Mouse (Mus musculus) CD4-positive helper T cell, adult 2 months (primary cell): Measurements from ENCODE around the gene Gm7138.
"Not testable (repeated sequence)": the region's sequence is repeated elsewhere in the genome, so short reads cannot be mapped to it uniquely, and the experiment has no call there.

Experiments used
- DNase-seq: peaks from one replicate; pipeline ENCODE4 v3.0.0-alpha.2; 2012; ENCODE audit warnings: low read depth, missing footprints, low spot score

Gm7138 gene

DNA sequence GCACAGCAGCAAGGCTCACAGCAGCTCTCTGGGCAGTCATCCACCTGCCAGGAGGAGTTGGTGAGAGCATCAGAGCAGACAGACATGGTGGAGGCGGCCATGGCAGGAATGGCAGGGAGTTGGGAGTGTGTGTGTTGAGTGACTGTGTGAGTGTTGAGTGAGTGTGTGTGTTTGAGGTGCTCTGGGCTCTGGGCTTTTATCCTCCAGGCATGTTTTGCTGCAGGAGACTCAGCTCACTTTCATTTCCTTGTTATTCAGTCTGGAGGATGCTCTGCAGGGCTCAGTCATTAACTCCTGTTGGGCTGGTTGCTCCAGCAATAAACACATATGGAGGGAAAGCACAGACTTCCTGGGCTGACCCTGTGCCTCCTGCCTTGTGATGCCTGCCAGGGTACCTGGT, at the start of gene Gm7138:
TSS of gene Gm7138 (minus strand) at position 101 of the 400 bp plus-strand sequence.
- DNase-seq = not testable (repeated sequence)

DNA sequence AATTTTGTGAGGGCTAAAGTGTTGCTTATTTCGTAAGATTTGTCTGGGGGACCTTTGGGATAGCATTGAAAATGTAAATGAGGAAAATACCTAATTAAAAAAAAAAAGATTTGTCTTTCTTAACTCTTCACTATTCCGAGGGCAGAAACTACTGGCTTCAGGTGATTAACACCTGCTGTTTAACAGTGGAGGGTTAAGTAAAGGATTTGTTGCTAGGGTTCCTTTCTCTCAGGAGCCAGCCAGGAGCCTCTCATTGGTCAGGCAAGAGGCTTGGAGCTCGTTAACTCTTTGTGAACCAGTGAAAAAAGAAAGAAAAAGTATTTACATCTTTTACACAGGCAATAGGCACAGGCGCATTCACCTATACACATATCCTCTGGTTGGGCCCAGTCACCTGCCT, 42.5 kb upstream of the Gm7138 start:
- no peak for DNase-seq

DNA sequence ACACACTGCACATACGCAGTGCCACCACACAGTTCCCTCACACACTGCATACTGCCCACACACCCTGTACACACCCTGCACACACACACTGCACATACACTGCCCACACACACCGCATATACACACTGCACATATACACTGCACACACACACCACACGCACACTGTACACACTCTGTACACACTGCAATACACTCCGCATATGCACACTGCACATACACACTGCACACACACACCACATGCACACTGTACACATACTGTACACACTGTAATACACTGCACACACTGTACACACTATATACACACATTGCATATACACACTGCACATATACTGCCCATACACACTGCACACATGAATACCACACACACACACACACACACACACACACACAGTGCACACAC, 41.8 kb upstream of the Gm7138 start:
- no peak for DNase-seq

DNA sequence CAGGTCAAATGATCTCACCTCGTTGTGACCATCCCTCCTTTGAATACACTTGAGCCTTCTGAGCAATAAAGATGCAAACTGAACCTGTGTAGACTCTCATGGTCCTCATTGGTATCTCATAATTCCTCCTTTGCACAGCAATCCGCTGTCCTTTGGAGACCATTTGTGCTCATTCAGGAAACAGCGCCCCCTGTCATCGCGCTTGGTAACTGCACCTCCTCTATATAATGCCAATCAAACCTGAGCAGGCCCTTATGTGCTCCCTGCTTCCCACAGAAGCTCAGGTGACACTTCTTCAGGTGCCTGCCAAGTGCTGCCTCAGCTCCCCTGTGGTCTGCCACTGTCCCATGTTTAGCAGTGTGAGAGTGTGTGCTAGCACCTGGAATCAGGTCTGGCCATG, 38.8 kb upstream of the Gm7138 start:
- DNase-seq = peak; percentile 24

DNA sequence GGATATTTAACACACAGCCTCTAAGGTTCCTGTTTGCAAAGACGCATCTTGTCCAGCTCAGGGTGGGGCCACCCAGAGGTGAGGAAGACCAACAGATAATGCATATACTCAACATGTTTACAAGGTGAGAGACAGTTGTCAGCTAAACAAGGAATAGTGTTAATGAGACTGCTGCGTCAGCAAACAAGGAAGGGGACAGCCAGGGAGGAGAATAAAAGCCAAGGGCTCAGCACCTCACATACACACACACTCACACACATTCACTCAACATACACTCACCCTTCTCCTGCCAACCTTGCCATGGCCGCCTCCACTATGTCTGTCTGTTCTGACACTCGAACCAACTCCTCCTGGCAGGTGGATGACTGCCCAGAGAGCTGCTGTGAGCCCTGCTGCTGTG, 37.6 kb upstream of the Gm7138 start, which contains the start of gene Gm2696:
TSS of gene Gm2696 (plus strand) at position 301 of the 400 bp plus-strand sequence.
- no peak for DNase-seq

DNA sequence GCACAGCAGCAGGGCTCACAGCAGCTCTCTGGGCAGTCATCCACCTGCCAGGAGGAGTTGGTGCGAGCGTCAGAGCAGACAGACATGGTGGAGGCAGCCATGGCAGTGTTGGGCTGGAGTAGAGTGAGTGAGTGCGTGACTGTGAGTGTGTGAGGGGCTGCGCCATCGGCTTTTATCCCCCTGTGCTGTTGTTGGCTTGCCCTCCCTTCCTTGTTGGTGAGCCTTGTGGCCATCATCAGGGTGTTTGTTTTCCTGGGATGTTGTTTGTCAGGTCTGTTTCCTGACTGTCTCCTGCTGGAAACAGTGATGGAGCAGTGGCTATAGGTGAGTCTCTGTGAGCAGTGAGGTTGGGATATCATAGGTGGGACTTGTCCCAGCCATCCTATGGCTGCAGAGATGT, 35.0 kb upstream of the Gm7138 start, which contains the start of gene Gm9507:
TSS of gene Gm9507 (minus strand) at position 101 of the 400 bp plus-strand sequence.
- no peak for DNase-seq

DNA sequence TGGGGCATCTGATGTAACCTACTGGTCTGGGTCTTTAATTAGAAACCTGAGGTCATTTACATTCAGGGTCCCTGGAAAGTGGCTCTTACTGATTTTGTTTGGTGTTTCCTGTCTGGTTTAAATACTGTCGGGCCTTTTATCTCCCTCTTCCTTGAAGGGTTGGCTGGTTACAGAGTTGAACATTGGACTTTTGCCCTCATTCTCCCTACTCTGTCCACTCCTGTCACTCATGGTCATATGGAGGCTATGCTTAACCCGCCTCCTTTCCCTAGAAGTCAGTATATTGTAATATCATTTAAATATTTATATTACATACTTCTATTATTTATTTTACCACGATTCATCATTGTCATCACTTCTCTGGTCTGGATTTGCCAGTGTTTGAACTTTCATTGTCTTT, 27.4 kb upstream of the Gm7138 start:
- DNase-seq = no peak

DNA sequence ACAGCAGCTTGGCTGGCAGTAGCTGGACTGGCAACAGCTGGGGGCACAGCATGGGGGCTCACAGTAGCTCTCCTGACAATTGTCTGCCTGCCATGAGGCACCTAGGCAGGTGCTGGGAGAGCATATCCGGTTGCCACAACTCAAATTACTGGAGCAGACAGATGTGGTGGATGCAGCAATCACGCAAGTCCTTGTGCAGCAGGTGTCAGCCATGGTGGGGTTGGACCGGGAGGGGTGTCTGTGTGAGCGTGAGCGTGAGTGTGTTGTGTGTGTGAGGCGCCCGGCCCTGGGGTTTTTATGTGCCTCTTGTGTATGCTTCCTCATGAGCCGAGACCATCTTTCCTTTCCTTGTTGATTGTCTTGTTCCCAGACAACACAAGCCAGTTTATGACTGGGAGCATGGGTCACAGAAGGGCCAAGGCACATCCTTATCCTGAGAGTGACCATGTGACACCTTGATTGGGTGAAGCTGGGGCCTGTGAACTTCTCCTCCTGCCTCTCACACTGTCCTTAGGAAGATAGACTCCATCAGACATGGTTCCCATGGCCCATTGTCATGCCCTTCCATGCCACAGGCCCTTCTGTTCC, 22.3 kb upstream of the Gm7138 start, which contains the start of gene Gm19668:
TSS of gene Gm19668 (minus strand) at position 213 of the 588 bp plus-strand sequence.
- DNase-seq = no peak

DNA sequence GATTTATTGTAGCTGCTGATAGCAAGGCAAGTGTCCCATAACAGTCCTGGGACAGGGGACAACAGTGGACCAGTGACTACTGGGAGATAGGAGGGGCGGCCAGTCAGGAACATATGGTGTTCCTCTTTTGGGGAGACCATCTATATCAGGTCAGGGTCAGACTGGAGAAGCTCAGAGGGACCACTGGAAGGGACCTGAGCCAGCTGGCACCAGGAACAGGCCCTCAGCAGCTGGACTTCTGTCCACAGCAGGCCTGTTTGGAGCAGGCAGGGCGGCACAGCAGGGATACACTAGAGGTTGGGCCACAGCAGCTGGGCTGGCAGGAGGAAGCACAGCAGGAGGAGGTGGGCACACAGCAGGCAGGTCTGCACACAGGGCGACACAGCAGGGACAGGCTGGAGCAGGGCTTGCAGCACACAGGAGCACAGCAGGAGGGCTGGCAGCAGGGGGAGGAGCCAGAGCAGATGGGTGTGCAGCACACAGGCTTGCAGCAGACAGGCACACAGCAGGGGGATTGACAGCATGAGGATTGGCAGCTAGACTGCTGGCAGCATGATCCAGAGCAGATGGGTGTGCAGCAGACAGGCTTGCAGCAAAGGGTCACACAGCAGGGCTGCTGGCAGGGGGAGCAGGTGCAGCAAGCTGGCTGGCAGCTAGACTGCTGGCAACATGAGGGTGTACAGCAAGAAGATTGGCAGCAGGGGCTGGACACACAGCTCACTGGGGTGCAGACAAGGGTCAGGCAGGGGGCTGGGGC, 21.6 kb upstream of the Gm7138 start:
- DNase-seq = not testable (repeated sequence)

DNA sequence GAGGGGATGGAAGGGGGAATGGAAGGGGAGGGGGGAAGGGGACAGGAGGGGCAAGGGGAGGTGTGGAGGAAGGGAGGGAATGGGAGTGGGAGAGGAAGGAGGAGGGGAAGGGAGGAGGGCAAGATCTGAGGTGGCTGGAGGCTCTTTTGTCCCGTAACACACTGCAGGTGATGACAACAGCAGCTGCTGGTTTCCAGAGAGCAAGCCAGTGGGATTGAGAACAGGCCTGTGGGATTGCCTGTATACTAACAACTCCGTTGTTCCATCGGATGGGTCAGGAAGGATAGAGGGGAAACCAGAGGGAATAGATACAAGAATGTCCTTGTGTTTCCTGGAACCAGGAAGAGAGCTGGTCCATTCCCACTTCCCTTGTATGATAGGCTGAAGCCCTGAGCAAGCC, 20.9 kb upstream of the Gm7138 start:
- no peak for DNase-seq

DNA sequence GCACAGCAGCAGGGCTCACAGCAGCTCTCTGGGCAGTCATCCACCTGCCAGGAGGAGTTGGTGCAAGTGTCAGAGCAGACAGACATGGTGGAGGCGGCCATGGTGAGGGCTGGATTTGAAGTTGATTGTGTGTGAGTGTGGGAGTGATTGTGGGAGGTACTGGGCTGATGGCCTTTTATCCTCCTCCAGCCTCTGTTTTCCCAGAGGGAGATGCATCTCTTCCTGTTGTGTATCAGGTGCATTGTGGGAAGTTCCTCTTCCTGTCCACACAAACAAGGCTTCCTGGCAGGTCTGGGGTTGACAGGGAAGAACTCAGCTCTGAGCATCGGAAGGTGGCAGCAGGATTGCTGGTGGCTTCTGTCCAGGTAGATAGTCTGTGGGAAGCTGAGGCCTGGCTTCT, 18.2 kb upstream of the Gm7138 start, which contains the start of gene Gm9639:
TSS of gene Gm9639 (minus strand) at position 101 of the 400 bp plus-strand sequence.
- DNase-seq = no peak

DNA sequence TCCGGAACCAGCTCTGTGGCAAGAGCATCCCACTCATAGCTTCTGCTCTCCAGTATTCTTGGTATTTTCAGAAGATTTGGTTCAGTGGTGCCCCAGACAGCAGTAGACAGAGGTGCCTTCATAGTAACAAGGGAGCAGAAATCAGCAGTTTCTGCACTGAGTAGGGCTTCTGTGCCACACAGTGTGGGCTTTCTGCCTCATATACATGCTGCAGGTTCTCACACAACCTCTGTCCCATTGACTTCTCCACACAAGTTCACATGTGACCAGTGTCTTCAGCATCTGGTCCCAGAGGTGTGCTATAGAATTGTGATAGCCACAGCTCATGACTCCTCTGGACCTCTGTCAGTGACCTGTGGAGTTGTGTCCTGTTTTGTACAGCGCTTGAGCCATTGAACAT, 11.9 kb upstream of the Gm7138 start:
- no peak for DNase-seq

DNA sequence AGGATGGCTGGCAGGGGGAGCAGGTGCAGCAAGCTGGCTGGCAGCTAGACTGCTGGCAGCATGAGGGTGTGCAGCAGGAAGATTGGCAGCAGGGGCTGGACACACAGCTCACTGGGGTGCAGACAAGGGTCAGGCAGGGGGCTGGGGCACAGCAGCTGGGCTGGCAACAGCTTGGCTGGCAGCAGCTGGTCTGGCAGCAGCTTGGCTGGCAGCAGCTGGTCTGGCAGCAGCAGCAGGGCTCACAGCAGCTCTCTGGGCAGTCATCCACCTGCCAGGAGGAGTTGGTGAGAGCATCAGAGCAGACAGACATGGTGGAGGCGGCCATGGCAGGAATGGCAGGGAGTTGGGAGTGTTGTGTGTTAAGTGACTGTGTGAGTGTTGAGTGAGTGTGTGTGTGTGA, 11.1 kb upstream of the Gm7138 start, which contains the start of gene Gm7137:
TSS of gene Gm7137 (minus strand) at position 325 of the 400 bp plus-strand sequence.
- not testable (repeated sequence) for DNase-seq

DNA sequence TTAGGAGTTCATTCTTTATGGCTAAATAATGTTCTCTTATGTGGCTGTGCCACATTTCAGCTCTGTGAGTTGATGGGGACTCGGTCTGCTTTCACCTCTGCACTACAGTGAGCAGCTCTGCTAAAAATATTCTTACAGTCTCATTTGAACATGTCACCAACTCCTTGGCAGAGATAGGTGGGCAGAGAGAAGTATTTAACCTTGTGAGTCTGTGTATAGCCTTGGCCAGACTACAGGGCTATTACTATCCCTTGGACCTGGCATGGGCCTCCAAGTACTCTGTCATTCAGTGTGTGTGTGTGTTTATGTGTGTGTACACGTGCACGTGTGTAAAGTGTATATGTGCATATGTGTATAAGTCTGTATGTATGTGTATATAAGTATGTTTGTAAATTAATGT, 6.7 kb upstream of the Gm7138 start:
- not testable (repeated sequence) for DNase-seq

DNA sequence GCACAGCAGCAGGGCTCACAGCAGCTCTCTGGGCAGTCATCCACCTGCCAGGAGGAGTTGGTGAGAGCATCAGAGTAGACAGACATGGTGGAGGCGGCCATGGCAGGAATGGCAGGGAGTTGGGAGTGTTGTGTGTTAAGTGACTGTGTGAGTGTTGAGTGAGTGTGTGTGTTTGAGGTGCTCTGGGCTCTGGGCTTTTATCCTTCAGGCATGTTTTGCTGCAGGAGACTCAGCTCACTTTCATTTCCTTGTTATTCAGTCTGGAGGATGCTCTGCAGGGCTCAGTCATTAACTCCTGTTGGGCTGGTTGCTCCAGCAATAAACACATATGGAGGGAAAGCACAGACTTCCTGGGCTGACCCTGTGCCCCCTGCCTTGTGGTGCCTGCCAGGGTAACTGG, 5.7 kb upstream of the Gm7138 start, which contains the start of gene Gm3250:
TSS of gene Gm3250 (minus strand) at position 101 of the 400 bp plus-strand sequence.
- DNase-seq = not testable (repeated sequence)

DNA sequence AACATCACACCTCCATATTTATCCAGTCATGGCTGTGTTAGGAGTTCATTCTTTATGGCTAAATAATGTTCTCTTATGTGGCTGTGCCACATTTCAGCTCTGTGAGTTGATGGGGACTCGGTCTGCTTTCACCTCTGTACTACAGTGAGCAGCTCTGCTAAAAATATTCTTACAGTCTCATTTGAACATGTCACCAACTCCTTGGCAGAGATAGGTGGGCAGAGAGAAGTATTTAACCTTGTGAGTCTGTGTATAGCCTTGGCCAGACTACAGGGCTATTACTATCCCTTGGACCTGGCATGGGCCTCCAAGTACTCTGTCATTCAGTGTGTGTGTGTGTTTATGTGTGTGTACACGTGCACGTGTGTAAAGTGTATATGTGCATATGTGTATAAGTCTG, 4.6 kb downstream of the Gm7138 start:
- not testable (repeated sequence) for DNase-seq

DNA sequence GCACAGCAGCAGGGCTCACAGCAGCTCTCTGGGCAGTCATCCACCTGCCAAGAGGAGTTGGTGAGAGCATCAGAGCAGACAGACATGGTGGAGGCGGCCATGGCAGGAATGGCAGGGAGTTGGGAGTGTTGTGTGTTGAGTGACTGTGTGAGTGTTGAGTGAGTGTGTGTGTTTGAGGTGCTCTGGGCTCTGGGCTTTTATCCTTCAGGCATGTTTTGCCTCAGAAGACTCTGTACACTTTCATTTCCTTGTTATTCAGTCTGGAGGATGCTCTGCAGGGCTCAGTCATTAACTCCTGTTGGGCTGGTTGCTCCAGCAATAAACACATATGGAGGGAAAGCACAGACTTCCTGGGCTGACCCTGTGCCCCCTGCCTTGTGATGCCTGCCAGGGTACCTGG, 5.5 kb downstream of the Gm7138 start, which contains the start of gene Gm3238:
TSS of gene Gm3238 (minus strand) at position 101 of the 400 bp plus-strand sequence.
- not testable (repeated sequence) for DNase-seq

DNA sequence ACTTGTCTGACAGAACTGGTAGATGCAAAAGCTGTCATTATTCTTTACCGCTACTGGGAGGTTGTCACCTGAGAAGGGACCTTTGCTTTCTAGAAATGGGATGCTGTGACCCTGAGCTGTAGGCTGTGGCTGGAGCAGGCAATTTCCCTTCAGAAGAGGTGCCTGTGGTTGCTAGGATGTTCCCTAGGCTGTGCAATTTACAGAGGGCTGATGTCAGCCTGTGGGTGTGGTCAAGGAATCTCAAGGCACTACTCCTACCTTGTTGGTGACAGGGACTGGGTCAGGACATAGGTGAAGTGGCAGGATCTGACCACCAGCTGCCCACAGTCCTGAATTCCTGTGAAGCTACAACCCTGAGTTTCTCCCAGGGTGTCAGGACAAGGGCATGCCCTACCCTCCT, 7.0 kb downstream of the Gm7138 start:
- DNase-seq = no peak

DNA sequence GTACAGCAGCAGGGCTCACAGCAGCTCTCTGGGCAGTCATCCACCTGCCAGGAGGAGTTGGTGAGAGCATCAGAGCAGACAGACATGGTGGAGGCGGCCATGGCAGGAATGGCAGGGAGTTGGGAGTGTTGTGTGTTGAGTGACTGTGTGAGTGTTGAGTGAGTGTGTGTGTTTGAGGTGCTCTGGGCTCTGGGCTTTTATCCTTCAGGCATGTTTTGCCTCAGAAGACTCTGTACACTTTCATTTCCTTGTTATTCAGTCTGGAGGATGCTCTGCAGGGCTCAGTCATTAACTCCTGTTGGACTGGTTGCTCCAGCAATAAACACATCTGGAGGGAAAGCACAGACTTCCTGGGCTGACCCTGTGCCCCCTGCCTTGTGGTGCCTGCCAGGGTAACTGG, 17.2 kb downstream of the Gm7138 start, which contains the start of gene Gm3233:
TSS of gene Gm3233 (minus strand) at position 101 of the 400 bp plus-strand sequence.
- not testable (repeated sequence) for DNase-seq

DNA sequence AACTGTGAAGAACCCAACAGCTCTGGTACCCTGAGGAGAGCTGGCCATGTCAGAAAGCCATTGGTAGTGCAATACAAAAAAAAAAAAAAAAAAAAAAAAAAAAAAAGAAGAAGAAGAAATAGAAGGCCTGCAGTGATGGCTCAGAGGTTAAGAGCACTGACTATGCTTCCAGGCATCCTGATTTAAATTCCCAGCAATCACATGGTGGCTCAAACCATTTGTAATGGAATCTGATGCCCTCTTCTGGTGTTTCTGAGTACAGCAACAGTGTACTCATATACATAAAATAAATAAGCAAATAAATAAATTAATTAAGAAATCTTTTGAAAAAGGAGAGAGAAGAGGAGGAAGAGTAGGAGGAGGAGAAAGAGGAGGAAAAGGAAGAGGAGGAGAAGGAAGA, 23.3 kb downstream of the Gm7138 start:
- no peak for DNase-seq

DNA sequence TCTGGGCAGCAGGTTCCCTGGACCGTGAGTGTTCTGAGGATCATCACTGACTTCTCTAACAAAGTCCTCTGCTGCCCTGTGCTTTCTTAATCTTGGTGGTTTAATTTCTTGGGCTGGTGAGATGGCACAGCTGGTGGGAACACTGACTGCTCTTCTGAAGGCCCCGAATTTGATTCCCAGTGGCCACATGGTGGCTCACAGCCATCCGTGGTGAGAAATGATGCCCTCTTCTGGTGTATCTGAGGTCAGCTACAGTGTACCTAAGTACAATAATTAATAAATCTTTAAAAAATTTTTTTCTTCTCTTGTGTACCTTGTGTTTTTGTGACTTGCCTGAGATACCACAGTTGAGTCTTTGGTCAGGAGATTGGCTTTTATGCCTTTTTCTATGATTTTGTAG, 24.4 kb downstream of the Gm7138 start:
- DNase-seq = not testable (repeated sequence)

DNA sequence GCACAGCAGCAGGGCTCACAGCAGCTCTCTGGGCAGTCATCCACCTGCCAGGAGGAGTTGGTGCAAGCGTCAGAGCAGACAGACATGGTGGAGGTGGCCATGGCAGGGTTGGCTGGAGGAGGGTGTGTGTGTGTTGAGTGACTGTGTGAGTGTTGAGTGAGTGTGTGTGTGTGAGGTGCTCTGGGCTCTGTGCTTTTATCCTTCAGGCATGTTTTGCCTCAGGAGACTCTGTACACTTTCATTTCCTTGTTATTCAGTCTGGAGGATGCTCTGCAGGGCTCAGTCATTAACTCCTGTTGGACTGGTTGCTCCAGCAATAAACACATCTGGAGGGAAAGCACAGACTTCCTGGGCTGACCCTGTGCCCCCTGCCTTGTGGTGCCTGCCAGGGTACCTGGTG, 25.5 kb downstream of the Gm7138 start, which contains the start of gene Gm9736:
TSS of gene Gm9736 (minus strand) at position 101 of the 400 bp plus-strand sequence.
- DNase-seq = not testable (repeated sequence)
